Mouse (Mus musculus) olfactory bulb, adult 2 months (tissue): Measurements from ENCODE around the gene Sel1l.

Source experiments
- CTCF ChIP-seq: fragments of 200-500 bp; IDR thresholded peaks from 2 replicates; pipeline ENCODE4 v1.5.1; 2012; ENCODE audit warnings: low read depth, mild to moderate bottlenecking, low read length, moderate library complexity; ENCODE audit not compliant: insufficient read depth
- POLR2A ChIP-seq: fragments of 200-500 bp; IDR thresholded peaks from 2 replicates; pipeline ENCODE4 v1.6.1; 2012; ENCODE audit warnings: mild to moderate bottlenecking, low read depth, low read length, moderate library complexity; ENCODE audit not compliant: insufficient read depth

- TF ChIP-seq POLR2A (no peak), CTCF (no peak)
Measured at GRCm38 (mm10) chr12:91764471-91764870, 84.5 kb downstream of the Sel1l start.
